Mouse (Mus musculus) thymus, postnatal 4 days (tissue): ENCODE results near the gene 4933427I04Rik.

Source experiments
- DNase-seq: peaks from one replicate; pipeline ENCODE4 v3.0.0; 2021

Gene 4933427I04Rik

DNA sequence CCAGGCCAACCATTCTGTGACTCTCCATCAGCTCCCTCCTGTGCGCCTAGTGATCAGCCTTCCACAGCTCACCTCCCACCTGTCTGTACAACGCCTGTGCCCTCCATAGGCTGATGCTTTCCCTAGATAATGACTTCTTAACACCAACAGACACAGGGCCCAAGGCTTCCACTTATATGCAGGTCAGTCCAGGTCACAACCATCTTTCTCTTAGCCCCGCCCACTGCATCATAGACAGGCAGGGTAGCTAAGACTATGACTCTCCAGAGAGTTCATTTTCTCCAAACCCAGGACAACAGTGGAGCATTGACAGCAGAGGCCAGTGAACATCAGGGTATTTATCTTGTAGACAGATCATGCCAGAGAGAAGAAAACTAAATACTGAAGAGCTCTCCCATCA, at the start of gene 4933427I04Rik:
Gene 4933427I04Rik (plus strand): TSS at position 301 of the 400 bp plus-strand sequence.
- no peak for DNase-seq

DNA sequence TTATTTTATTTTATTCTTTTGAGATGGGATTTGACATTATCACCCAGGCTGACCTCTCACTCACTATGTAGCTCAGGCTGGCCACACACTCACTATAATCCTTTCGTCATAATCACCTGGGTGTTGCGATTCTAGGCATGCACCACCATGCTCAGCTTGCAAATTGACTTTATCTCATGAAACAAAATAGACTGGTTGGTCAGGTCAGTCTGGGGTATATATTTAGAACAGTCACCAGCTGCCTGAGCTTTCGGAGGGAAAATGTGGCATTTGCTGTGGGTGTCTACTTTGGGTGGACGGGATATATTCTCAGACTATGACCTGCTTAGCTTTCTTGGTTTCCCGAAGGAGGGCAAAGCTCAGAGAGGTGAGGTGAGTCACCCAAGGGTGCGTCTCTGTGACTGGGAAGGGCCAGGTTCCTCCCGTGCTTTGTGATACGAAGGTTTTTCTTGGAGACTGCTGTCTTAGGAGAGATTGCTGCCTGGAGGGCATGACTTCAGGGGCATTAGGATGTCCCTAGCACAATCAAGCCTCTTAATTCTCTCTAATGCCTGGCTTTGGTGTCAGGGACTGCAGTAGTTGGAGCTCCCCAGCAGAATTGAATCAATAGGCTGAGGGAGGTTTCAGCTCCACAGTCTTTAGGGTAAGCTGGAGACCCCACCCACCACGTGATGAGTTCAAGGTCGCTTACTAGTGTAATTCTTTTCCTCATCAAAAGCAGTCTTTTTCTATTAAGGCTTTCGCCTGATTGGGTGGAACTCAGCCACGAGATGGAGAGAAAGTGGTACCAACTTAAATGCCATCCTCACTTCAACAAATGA, 48.8 kb upstream of the 4933427I04Rik start:
- DNase-seq, result no peak

DNA sequence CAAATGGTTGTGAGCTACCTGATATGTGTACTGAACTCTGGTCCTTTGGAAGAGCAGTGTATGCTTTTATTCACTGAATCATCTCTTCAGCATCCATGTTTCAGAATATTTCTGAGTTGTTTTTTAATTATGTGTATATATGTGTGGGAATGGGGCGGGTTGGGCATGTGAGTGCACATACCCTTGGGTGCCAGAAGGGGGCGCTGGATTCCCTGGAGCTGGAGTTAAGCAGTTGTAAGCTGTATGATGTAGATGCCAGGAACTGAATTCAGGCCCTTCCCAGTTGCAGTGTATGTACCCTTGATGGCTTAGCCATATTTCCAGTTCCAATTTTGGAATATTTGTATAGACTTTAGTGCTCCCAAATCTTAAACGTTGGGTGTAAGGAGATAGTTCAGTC, 47.0 kb upstream of the 4933427I04Rik start:
- DNase-seq, result no peak

DNA sequence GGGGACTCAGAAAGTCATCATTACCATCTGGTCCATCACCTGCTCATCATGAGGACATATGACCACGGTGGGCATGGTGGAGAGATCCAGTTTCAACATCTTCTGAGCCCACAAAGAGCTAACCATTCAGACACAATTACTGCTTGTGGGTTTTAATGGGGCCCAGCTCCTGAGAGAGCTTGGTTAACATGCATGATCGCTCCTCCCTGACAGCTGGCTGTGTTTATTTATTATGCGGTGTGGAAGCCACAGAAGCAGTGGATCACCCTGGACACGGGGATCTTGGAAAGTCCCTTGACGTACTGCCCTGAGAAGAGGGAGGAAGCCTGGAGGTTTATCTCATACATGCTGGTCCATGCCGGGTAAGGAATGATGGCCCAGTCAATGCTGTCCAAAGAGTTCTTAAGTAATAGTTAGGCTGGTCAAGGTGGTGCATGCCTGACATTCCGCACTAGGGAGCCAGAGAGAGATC, 45.4 kb upstream of the 4933427I04Rik start:
- DNase-seq, result no peak

DNA sequence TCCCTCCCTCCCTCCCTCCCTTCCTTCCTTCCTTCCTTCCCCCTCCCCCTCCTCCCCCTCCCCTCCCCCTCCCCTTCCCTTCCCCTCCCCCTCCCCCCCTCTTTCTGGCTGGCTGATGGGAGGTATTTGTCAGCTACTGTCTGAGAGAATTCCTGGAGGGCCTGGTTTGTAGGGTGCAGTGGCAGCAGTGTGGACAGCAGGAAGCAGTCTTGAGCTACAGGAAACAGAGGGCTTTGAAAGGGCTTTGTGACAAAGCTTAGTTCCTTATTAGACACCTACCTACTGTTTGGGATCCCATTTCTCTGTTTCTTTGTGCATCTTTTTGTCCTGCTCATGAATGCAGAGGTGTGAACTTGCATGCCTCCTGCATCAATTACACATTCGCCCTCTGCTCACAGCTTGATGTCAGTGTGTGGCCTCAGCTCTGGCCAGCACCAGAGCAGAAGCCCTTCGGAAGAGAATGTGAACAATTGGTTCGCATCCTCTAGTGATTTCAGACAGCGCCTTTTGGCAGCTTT, 40.3 kb upstream of the 4933427I04Rik start:
- DNase-seq, result no peak

DNA sequence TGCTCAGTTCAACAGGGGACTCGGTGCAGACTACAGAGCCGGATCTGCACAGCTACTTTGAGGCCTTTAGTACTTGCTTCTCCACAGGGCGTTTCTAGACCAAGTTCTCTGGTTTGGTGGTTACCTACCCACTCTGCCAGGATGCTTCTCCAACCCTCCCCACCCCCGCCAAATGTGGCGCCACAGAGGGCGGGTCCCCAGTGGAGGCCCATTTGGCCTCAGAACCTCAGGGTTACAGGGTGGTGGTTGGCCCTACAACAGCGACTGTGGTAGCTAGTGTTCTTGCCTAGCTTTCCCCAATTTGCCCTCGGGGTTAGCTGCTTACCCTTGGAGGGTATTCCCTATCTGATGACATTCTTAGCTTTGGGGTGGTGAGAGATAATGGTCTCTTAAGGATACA, 17.4 kb upstream of the 4933427I04Rik start:
- DNase-seq, result no peak

DNA sequence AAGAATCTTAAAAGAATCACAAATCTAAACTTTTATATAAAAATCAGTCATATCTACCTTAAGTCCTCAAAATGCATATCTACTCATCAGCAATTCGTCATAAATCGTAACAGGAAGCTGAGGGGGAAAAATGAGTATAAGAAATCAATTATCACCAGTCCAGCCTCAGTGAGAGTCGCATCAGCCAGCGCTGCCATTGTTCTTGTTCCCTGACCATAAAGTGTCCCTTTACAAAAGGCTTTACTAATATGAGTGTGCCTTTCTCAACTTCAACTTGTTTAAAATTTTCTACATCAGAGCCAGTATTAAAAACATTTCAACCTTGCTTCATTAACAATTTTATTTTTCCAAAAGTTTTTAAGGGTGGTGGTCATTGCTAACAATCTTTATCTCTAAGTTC, 2.6 kb upstream of the 4933427I04Rik start:
- no peak for DNase-seq

DNA sequence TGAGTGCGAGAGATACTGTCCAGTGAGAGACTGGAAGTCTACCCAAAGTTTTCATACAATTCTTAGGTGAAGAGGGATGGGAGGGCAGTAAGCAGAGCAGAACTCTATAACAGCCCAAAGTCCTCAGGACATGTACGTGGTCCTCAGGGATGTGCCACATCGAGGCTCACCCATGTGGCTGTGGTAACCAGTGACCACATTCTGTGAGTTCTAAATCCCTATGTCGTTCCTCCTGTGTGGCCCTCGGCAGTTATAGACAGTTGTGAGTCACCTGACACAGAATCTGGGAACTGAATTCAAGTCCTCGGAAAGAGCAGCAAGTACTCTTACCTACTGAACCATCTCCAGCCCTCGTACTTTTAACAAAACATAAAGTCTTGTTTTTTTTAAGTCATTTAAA, 1.4 kb upstream of the 4933427I04Rik start:
- DNase-seq, result no peak

DNA sequence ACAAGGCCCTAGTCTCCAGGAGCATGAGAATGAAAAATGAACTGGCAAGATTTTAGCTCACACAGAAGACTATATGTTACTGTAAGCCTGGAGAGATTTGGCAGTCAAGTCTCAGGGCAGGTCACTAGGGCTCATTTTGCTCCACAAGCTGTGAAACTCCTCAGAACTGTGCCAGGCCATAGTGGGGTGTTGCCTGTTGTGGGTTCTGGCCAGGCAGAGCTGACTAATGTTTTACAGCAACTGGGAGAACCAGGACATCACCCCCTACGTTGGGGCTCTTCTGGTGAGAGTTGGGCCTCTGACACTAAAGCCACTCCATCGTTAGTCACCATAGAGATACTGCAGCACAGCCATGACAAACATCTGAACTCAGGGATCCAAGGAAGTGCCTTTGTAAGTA, 324 bp downstream of the 4933427I04Rik start:
- DNase-seq, result no peak

DNA sequence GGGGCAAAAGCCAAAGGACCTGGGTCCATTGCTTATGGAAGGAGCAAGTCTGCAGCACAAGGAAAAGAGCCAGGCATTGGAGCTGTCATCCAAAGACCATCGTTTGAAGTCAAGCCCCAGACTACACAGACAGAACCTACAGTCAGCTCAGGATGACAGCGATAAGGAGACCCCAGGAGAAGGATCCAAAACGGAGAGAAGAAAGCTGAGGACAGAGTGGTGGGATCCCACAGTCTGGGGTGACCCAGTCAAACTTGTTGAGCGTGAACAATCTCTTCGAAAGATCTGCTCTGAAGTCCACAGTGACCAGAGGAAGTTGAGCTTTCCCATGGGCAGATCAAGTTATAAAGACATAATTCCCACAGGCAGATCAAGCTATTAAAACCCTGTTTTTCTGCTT, 1.1 kb downstream of the 4933427I04Rik start:
- DNase-seq, result no peak

DNA sequence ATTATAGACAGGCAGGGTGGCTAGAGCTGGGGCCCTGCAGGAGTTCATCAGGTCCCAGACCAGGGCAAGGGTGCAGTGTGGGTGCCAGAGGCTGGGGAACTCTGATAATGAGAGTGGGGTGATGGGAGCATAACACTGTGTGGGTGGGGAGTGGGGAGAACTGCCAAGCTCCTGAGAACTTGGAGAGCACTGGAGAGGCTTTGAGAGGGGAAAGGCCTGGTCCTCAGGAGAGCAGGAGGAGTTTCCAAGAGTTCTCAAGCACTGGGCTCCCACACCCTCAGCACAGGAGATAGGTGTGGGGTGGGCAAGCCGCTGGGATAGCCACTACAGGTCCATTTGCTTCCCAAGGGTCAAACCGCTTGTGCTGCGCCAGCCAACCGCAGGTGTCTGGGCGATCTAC, 34.2 kb downstream of the 4933427I04Rik start:
- DNase-seq, result no peak

DNA sequence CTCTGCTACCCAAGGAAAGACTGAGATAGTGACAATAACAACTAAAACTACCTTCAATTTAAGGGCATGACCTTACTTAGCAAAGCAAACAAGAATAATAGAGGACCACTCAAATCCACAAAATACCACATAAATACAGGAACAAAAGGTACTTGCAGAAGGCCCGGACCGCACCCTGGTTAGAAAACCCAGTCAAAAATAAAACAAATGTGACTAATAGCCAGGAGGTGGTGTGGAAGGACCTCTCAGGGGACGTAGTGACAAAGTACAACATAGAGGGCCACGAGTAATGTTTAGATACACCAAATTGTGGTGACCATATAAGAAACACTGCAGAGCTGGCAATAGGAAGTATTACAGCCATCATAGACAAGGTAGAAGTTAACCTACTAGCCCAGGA, 34.8 kb downstream of the 4933427I04Rik start:
- no peak for DNase-seq

DNA sequence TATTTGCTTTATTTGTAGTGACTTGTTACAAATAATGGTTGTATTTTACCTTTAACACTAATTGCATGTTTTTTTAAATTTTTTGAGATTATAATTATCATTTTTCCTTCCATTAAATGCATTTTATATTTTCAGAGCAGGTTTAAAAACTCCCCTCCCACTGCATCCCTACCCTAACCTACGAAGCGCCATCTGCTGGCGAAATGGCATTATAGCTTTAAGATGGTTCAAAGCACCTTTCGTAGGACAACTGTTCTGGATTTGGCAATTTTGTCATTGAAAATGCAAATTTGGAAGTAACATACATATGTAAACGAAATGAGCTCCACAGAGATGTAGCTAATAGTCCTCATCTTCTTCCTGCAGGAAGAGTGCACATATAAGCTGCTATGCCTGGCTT, 39.2 kb downstream of the 4933427I04Rik start:
- peak; percentile 74 for DNase-seq

DNA sequence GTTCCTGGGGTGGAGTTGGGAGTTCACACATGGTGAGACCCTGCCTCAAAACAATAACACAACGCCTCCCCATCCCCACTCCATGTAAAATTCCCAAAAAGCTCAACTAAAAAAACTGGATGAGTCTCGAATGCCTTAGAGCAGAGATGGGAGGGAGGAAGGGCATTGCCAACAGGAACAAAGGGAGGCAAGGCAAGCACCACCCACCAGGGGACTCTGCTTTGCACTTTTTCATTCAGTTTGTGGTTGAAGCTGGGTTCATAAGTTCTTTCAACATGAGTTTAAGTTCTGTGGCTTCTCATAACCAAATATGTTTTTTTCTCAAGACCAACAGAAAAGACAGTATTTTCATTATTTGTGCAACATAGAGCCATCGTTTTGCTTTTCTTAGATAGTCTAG, 44.0 kb downstream of the 4933427I04Rik start:
- no peak for DNase-seq

DNA sequence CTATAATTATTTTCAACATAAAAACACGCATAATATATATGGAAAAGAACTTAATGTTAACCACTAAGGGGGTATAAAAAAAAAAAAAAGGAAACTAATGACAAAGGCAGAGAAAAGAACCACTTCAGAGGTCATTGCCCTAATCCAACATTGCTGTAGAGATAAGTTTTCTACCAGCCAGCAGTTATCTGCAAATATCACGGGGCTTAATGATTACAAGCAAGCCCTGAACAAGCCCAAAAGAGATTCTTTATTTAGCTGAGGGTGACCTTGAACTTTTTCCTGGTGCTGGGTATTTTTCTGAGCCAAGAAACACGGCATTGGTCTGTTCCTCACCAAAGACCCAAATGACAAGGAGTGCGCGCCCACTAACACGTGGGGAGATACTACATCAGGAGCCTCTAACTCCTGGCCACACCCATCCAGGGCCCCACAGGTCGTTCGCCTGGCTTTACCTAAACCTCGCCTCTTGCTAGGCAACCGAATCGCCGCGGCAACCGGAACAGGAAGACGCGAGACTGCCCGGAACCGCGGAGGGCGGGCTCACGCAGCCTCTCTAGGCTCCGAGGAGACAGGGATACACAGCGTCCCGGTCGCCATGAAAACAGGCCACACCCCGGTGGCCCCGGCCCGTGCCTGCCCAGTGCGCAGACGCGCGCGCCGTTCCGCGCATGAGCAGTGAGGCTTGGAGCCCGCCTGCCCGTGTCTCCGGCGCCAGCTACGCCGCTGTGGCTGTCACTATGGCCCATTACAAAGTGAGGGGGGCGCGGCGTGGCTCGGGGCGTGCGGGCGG, 45.0 kb downstream of the 4933427I04Rik start, which contains the start of gene Mycbp:
Gene Mycbp (plus strand): TSS at position 500 of the 793 bp plus-strand sequence.
- peak; percentile 99 for DNase-seq

DNA sequence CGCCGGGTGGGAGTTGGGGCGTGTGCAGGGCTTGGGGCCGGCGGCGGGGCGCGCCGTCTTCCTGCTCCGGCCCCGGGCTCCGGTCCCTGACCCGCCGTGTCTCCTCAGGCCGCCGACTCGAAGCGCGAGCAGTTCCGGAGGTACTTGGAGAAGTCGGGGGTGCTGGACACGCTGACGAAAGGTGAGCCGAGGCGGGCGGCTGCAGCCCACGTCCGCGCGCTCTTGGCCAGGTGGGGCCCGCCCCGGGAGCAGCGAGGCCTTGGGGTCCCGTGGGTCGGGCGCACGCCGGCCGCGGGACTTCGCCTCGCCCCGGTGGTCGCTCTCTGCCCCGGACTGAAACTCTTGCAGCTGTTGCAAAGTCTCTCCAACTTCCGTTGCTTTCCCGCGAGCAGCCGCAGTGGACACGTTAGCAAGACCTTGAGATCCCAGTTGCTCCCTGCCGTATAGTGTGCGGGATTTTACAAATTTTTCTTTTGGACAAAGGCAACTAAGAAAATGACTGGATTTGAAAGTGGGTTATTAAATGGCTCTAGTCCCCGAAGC, 45.7 kb downstream of the 4933427I04Rik start:
- no peak for DNase-seq

DNA sequence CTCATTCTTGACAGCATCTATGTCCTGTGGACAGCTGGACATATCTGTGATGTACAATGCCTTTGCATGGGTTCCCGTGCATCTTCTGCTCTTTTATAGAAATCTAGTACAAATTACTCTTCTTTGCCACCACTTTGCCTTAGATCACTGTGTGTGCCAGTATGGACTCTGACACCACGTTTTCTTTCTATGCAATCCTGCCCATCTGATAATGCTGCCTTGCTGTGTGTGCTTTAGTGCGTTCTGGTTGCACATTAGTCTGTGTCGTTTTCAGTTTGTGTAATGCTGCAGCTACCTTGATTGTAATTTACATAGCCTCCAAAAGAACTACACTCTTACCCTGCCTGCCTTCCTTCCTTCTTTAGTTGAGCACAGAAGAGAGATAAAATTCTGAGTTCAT, 52.0 kb downstream of the 4933427I04Rik start:
- no peak for DNase-seq

DNA sequence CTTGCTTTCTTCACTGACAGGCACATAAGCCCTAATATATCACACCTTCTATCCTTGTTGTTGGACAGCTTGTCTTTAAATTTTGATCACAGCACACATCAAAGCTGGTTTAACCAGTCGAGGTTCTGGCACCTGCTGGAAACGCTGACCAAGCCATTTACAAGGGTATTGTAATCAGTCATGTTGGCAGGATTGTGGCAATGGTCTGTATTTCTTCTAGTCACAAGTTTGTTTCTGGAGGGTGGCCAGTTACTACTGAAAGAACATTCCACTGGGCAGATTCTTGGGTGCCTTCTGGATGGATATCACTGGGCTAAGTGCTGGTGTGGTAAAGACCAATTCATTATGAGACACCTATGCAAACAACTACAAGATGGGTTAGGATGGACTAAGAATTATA, 53.0 kb downstream of the 4933427I04Rik start:
- no peak for DNase-seq
